Comparison of ENCODE assay signal across 16 mouse cellular contexts in the genomic region with DNA sequence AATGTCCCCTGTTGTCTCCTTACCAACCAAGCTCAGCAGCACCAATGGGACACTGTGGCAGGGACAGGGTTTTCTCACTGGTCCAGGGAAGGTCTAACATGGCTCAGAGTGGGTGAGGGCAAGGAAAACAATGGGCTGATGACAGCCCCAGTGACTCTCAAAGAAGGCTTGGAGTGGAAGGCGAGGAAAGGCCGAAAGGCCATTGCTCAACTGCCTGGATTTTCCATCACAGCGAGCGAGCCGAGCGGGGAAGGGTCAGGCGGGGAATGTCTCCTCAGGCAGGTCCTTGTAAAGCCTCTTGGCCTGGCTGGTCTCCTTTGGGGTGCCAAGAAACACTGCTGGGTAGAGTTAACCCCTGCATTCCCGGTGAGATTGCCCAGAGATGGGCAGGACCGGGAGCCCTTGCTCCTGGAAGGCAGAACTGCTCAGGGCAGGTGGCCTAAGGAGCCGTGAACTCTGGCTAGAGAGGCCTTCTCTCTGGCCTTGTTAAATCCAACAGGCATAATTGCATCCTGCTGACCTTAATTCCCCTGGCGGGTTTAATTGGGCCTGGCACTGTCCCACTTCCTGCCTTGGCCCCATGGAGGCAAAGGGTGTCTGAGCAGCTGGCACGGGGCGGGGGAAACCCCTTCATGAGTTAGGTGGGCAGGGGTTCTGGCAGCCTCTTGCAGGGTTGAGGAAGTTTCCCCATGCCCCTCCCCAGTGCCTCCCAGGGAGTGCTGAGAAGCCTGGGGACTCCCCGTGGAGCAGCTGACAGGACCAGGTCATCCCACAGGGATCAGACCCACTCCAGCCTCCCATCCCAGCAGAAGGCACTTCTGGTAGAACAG. TPM values are rescaled to one million over a fixed set of nuclear protein-coding genes. Genes with fewer than 3 reads are reported as not detected.
DNase-seq lines count a peak whose midpoint lies in the region; TF ChIP-seq lines count a peak whose summit lies in the region.
"Had no signal": no experiment of that assay in that cellular context is flagged by ENCODE, and none has a peak within 500 bp of the region (broad histone marks: within the 10 kb centered on the region; RNA-seq: fewer than 3 reads in every experiment).

No protein-coding gene starts in this region.

- TF ChIP-seq POLR2A in CH12.LX (IDR thresholded peaks at IDR 0.05; ENCODE audit: low read depth, low read length), result no peak

- no peaks in the 10 kb centered on the region for H3K9me3 ChIP-seq in heart, embryonic 10.5 days
- H3K9me3 ChIP-seq in CH12.LX (replicated peaks; ENCODE audit: low read length), result peaks cover 7% of the 10 kb centered on the region
- H3K9me3 ChIP-seq: embryonic facial prominence, embryonic 13.5 days; G1E had no signal

- no peaks in the 10 kb centered on the region for H3K79me2 ChIP-seq in CH12.LX (replicated peaks; ENCODE audit: control insufficient read depth, extremely low read depth, insufficient read depth, poor library complexity, severe bottlenecking)

- H3K27me3 ChIP-seq in heart, embryonic 10.5 days (ENCODE audit: insufficient read depth, poor library complexity, severe bottlenecking), result peaks cover 22% of the 10 kb centered on the region
- peaks cover 26% of the 10 kb centered on the region for H3K27me3 ChIP-seq in CH12.LX (replicated peaks)

- peak overlapping the region; percentile 88 for H3K27ac ChIP-seq in heart, embryonic 10.5 days
- H3K27ac ChIP-seq in CH12.LX (ENCODE audit: insufficient read depth, low read depth), result no peak overlapping the region
- H3K27ac ChIP-seq: embryonic facial prominence, embryonic 13.5 days; macrophage had no signal

- in situ Hi-C loops in CH12.LX (cut with MboI; ENCODE audit: low pct_ligation_motif_present, low pct_unique_long_range_greater_than_20kb, low sequenced_read_pairs), result loop anchor here (25.0 kb wide), 1 partner anchor 680 kb away; no protein-coding TSS in a partner anchor

- 47% methylated on average over 14 of the region's 14 CpGs for whole genome bisulfite sequencing in heart, embryonic 10.5 days
- WGBS in large intestine, adult 2 months, result 39% methylated on average over 14 of the region's 14 CpGs

- TF ChIP-seq CTCF in CH12.LX (conservative IDR thresholded peaks at IDR 0.05 in 1 of 2, IDR thresholded peaks at IDR 0.05 in 1 of 2; ENCODE audit: low read depth in 2 of 2, low read length in 2 of 2), result no peak

- no peak for TF ChIP-seq EP300 in CH12.LX (IDR thresholded peaks at IDR 0.05; ENCODE audit: low read length)

- dilution Hi-C loops in CH12.LX (cut with MboI; ENCODE audit: extremely low pct_ligation_motif_present, extremely low pct_unique_long_range_greater_than_20kb, low sequenced_read_pairs), result no loop called here

- no peak overlapping the region for H3K9ac ChIP-seq in CH12.LX (ENCODE audit: insufficient read depth, low read depth)
- H3K9ac ChIP-seq: embryonic facial prominence, embryonic 13.5 days had no signal

- DNase-seq in heart, embryonic 10.5 days (ENCODE audit: low spot score), result no peak
- DNase-seq in heart, postnatal 4 days, result no peak
- DNase-seq in 3T3-L1 (ENCODE audit: low read depth, low spot score), result peak; percentile 27
- DNase-seq in CH12.LX (ENCODE audit: extremely low read depth), result no peak
- DNase-seq in large intestine, adult 2 months (ENCODE audit: low read depth, low spot score), result peak; percentile 19
- DNase-seq in kidney, adult 18-20 months, result no peak
- DNase-seq in yolk sac, embryonic 10.5 days (ENCODE audit: low spot score), result no peak
- DNase-seq in liver, result no peak
- DNase-seq: heart, postnatal 10 days; kidney, adult 2 months; layer of hippocampus, adult 9-11 months had no signal

- no peaks in the 10 kb centered on the region for H3K36me3 ChIP-seq in heart, embryonic 10.5 days
- H3K36me3 ChIP-seq in CH12.LX (replicated peaks in 1 of 2; ENCODE audit: control insufficient read depth in 1 of 2, insufficient read depth in 1 of 2, low read length in 1 of 2), result no peaks in the 10 kb centered on the region
- H3K36me3 ChIP-seq: embryonic facial prominence, embryonic 13.5 days; G1E had no signal

- no peak for TF ChIP-seq RAD21 in CH12.LX (IDR thresholded peaks at IDR 0.05; ENCODE audit: low read depth, low read length)

- H3K4me2 ChIP-seq in CH12.LX (ENCODE audit: insufficient read depth, low read depth, poor library complexity, severe bottlenecking), result no peak overlapping the region
- H3K4me2 ChIP-seq: embryonic facial prominence, embryonic 13.5 days had no signal

- 0 out of 2 replicates have a peak overlapping the region, but pooled peaks have one; percentile 3 for H3K4me3 ChIP-seq in heart, embryonic 10.5 days
- H3K4me3 ChIP-seq in CH12.LX (replicated peaks in 1 of 3; ENCODE audit: low read depth in 2 of 3, low read length in 2 of 3, poor library complexity in 1 of 3), result no peak overlapping the region
- H3K4me3 ChIP-seq: embryonic facial prominence, embryonic 13.5 days had no signal

- peaks cover 59% of the 10 kb centered on the region for H3K4me1 ChIP-seq in heart, embryonic 10.5 days
- H3K4me1 ChIP-seq in CH12.LX (ENCODE audit: control insufficient read depth in 1 of 2, insufficient read depth in 2 of 2), result peaks cover 14 to 49% of the 10 kb centered on the region in 2 experiments

TF ChIP-seq in CH12.LX, 34 proteins besides CTCF, POLR2A, EP300 and RAD21:
- TF ChIP-seq TCF12 (IDR thresholded peaks at IDR 0.05; ENCODE audit: low read depth, low read length), result no peak
- no peak for TF ChIP-seq JUN (IDR thresholded peaks at IDR 0.05; ENCODE audit: insufficient read depth, low read depth, low read length)
- no peak for TF ChIP-seq MAFK (IDR thresholded peaks at IDR 0.05; ENCODE audit: insufficient replicate concordance, low read length)
- no peak for TF ChIP-seq KAT2A (IDR thresholded peaks at IDR 0.05; ENCODE audit: insufficient replicate concordance, low read length)
- peak; percentile 32; the same call in 1 of the 2 replicates for TF ChIP-seq BHLHE40 (IDR thresholded peaks at IDR 0.05; ENCODE audit: low read depth, low read length)
- TF ChIP-seq HCFC1 (IDR thresholded peaks at IDR 0.05; ENCODE audit: low read depth, low read length), result no peak
- no peak for TF ChIP-seq TBP (conservative IDR thresholded peaks at IDR 0.05; ENCODE audit: low read depth, low read length)
- no peak for TF ChIP-seq ZMIZ1 (IDR thresholded peaks at IDR 0.05; ENCODE audit: low read depth, low read length)
- TF ChIP-seq POLR2AphosphoS2 (IDR thresholded peaks at IDR 0.05; ENCODE audit: low read depth, low read length), result no peak
- no peak for TF ChIP-seq E2F4 (IDR thresholded peaks at IDR 0.05; ENCODE audit: insufficient replicate concordance, low read depth, low read length)
- TF ChIP-seq MXI1 (IDR thresholded peaks at IDR 0.05; ENCODE audit: low read depth, low read length), result no peak
- TF ChIP-seq CHD2 (IDR thresholded peaks at IDR 0.05; ENCODE audit: low read length), result no peak
- no peak for TF ChIP-seq MYC (IDR thresholded peaks at IDR 0.05; ENCODE audit: low read depth, low read length)
- TF ChIP-seq SMC3 (IDR thresholded peaks at IDR 0.05; ENCODE audit: low read depth, low read length), result no peak
- TF ChIP-seq ETS1 (conservative IDR thresholded peaks at IDR 0.05; ENCODE audit: low read depth, low read length), result 0 out of 2 replicates have a peak, but pooled peaks have one; percentile 13

RNA-seq across cellular contexts. Expression of gene Mylk2, which starts 3.8 kb away (rescaled TPM):
- polyA plus RNA-seq in heart, embryonic 10.5 days (2016; fragmentation: Nextera tagmentation; extraction: Ambion mirVana), result 0.05 and 0.07 TPM in 2 replicates
- total RNA-seq in heart, postnatal 4 days (2021), result under 1 TPM; 0.26 to 0.38 TPM
- total RNA-seq in CH12.LX (2012; rRNA removed), result 0.47 and 0.97 TPM in 2 replicates
- total RNA-seq in CH12.LX (2014; rRNA removed), result 1.3 TPM in 2 replicates
- 2.4 TPM in 2 replicates for polyA plus RNA-seq in CH12.LX (2012; ENCODE audit: insufficient read length, low read depth)
- polyA plus RNA-seq in large intestine, adult 2 months (2012; rRNA removed), result 0.04 and 0.10 TPM in 2 replicates
- total RNA-seq: adrenal gland, adult 18-20 months had no signal
- polyA plus RNA-seq: embryonic facial prominence, embryonic 13.5 days; G1E; liver, adult 2 months; macrophage had no signal

RNA-seq across cellular contexts. Expression of gene Foxs1, which starts 25.7 kb away (rescaled TPM):
- polyA plus RNA-seq in heart, embryonic 10.5 days (2016; fragmentation: Nextera tagmentation; extraction: Ambion mirVana), result 0.21 and 0.36 TPM in 2 replicates
- total RNA-seq in heart, postnatal 4 days (2021), result 10 to 100 TPM in 1 of 2 experiments, 1 to 10 TPM in 1; 8.1 to 10.6 TPM
- 6.1 and 7.1 TPM in 2 replicates for total RNA-seq in CH12.LX (2012; rRNA removed)
- 7.8 and 9.1 TPM in 2 replicates for total RNA-seq in CH12.LX (2014; rRNA removed)
- polyA plus RNA-seq in CH12.LX (2012; ENCODE audit: insufficient read length, low read depth), result 7.6 and 9.5 TPM in 2 replicates
- polyA plus RNA-seq in large intestine, adult 2 months (2012; rRNA removed), result 1.9 and 2.0 TPM in 2 replicates
- total RNA-seq: G1E; liver, adult 2 months had no signal
- polyA plus RNA-seq: G1E, macrophage had no signal

RNA-seq across cellular contexts. Expression of gene Dusp15, which starts 44.2 kb away (rescaled TPM):
- 0.04 TPM in 2 replicates for polyA plus RNA-seq in heart, embryonic 10.5 days (2016; fragmentation: Nextera tagmentation; extraction: Ambion mirVana)
- under 1 TPM; 0.10 to 0.41 TPM for total RNA-seq in heart, postnatal 4 days (2021)
- total RNA-seq in CH12.LX (2012; rRNA removed), result 0.08 TPM in 1 of 2 replicates, not detected in the other
- not detected in 2 replicates for total RNA-seq in CH12.LX (2014; rRNA removed)
- polyA plus RNA-seq in CH12.LX (2012; ENCODE audit: insufficient read length, low read depth), result 0.13 and 0.16 TPM in 2 replicates
- 0.06 TPM in 1 of 2 replicates, not detected in the other for polyA plus RNA-seq in large intestine, adult 2 months (2012; rRNA removed)
- total RNA-seq: liver, adult 2 months had no signal
- polyA plus RNA-seq: G1E; liver, adult 2 months; macrophage had no signal

RNA-seq across cellular contexts. Expression of gene Ttll9, which starts 55.0 kb away (rescaled TPM):
- polyA plus RNA-seq in heart, embryonic 10.5 days (2016; fragmentation: Nextera tagmentation; extraction: Ambion mirVana), result 0.47 and 0.85 TPM in 2 replicates
- not detected for total RNA-seq in heart, postnatal 4 days (2021)
- 1.4 and 1.7 TPM in 2 replicates for total RNA-seq in CH12.LX (2012; rRNA removed)
- total RNA-seq in CH12.LX (2014; rRNA removed), result 1.5 and 1.6 TPM in 2 replicates
- 1.7 and 1.9 TPM in 2 replicates for polyA plus RNA-seq in CH12.LX (2012; ENCODE audit: insufficient read length, low read depth)
- polyA plus RNA-seq in large intestine, adult 2 months (2012; rRNA removed), result 0.12 TPM in 1 of 2 replicates, not detected in the other
- total RNA-seq: G1E; heart, postnatal 10 days; liver, adult 2 months had no signal
- polyA plus RNA-seq: G1E, macrophage had no signal

RNA-seq across cellular contexts. Expression of gene Tpx2, which starts 59.6 kb away (rescaled TPM):
- 74.7 and 97.0 TPM in 2 replicates for polyA plus RNA-seq in heart, embryonic 10.5 days (2016; fragmentation: Nextera tagmentation; extraction: Ambion mirVana)
- 10 to 100 TPM; 42.4 to 51.9 TPM for total RNA-seq in heart, postnatal 4 days (2021)
- 66.1 and 70.9 TPM in 2 replicates for total RNA-seq in CH12.LX (2012; rRNA removed)
- 98.0 and 105 TPM in 2 replicates for total RNA-seq in CH12.LX (2014; rRNA removed)
- 123 and 127 TPM in 2 replicates for polyA plus RNA-seq in CH12.LX (2012; ENCODE audit: insufficient read length, low read depth)
- polyA plus RNA-seq in large intestine, adult 2 months (2012; rRNA removed), result 5.0 and 5.2 TPM in 2 replicates

Comparison
In these comparisons a context has a peak if more than half of its experiments do, and no peak if none do; other contexts are left out.
1. DNase-seq: peak in 3T3-L1 (single experiment) and large intestine, adult 2 months (single experiment); none in heart, embryonic 10.5 days (single experiment), heart, postnatal 4 days (single experiment), CH12.LX (single experiment), kidney, adult 18-20 months (single experiment), yolk sac, embryonic 10.5 days (single experiment) and liver (single experiment).